Mouse (Mus musculus): ENCODE data around the gene Pi16.

Gene Pi16

DNA sequence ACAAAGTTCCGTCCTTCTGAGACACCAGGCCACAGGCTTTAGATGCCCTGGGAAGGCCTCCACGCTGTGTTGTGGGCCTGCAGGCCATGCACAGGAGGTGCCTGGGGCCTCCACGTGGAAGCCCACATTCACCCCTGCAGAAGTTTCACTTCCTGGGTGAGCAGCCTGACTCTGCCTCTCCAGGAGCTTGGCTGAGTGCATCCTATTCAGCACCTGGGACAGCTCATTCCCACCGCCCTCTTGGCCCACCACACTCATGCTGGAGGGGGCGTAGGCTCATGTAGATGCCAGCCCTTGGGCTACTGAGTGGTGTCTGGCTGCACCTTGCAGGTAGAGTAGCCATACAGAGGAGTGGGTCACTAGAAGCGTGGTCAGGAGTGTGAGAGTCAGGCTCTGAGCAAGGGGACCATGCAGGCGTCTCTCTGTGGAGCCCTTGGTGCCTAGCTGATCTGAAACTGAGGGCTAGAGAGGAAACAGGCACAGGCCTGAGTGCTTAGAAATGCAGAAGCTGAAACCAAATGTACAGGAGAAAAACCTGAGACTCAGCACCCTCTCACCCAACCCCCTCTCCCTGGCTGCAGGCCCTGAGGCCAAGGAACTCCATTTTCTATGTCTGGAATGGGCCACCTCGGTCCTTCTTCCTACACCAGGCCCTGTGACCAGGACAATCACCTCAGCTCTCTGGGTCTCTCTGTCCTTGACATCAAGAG is 44.7 kb downstream of the Pi16 start:
- DNase-seq: no peak

DNA sequence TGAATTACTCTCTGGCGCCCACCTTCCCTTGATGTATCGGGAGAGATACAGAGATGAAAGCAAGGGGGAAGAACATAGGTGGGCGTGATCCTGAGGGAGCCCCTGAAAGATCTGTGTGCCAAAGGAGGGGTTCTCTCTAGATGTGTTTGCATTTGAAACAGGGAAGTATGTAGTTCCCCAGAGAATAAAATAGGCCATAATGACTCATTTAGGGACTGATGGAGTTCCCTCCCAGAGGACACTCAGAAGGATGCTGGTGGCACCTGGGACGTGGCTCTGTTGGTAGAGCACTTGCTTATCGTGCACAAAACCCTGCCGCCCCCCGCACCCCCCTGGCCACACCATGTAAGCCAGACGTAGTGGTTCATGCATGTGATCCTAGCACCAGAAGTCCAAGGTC is 45.6 kb downstream of the Pi16 start:
- DNase-seq: no peak

GRCm38 (mm10) chr17:29365105-29365621 is 47.7 kb downstream of the Pi16 start:
- no peak for DNase-seq

DNA sequence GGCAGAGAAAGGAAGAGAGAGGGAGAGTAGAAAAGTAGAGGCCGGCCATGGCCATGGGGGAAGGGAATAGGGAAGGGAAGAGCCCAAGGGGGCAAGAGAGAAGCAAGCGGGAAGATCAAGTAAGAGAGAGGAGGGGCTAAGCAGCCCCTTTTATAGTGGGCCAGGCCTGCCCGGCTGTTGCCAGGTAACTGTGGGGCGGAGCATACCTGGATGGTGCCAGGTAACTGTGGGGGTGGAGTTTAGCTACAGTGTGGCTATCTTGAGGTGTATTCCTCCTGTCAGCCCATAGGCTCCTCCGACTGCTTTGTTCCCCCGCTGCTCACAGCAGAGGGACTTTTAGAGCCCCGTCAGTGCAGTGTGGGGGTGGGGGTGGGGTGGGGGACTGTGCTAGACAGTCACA is 51.2 kb downstream of the Pi16 start:
- peak; percentile 73 for DNase-seq

DNA sequence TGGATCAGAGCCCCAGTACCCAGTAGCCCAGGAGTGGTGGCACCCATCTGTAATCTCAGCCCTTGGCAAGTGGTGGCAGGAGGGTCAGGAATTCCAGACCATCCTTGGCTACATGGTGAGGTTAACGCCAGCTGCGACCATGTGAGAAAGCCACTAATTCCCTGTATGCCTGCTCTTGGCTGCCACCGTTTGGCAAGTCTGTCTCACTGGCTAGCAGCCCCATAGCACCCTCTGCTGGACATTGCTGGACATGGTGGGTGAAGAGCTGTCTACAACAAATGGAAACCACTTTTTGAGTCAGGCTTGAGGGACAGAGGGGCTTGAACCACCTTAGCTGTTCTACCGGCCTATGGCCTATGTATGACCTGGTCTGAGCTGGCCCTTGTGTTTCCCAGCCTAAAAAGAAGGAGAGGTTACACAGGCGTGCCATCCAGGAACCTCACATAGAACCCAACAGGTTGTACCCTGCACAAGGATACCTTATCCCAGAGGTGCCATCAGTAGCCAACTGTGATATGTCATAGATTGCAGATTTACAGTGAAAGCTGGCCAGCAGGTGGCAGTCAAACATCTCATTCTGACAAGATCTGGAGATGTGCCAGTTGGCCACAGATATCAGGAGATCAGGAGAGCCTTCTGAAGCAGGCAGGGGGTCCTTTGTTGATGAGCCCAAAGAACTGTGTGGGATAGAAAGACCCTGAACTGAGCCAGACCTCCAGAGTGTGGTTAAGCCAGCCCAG is 53.7 kb downstream of the Pi16 start:
- DNase-seq: peak; percentile 97

DNA sequence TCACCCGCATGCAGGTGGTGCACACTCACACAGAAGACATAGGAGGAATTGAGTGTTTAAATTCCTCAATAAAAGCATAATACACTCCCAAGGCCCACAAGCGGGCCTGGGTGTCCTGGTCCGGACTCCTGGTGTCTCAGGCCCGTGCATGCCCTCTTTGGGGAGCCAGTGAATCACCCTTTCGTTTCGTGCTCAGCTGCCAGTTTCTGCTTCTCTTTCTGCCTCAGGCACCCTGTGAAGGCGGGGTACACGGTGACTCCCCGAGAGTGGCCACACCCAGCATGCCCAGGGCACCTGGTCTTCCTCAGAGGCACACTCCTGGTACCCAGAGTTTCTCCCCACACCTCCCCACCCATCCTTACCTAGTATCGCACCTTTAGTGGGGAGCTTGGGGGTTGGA is 58.4 kb downstream of the Pi16 start:
- DNase-seq: no peak

DNA sequence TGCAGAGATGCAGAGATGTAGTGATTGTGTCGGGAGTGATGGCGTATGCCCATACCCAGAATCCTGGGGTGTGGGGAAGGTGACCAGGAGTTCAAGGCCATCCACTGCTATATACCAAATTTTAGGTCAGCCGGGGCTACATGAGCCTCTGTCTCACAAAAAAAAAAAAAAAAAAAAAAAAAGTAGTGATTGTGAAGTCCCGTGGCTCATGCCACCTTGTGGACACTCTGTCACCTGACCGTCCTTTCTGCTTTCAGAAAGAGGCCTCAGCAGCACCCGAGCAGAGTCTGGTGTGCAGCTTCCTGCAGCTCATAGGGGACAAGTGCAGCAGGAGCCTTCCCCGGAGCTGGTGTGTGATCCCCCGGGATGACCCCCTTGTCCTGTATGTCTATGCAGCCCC is 60.6 kb downstream of the Pi16 start:
- no peak for DNase-seq
